Mouse (Mus musculus) MEL (cell line): ENCODE results near the gene Ttc39d. TPM values are rescaled to one million over a fixed set of nuclear protein-coding genes. Genes with fewer than 3 reads are reported as not detected.

Experiments used
- polyA plus RNA-seq, 2 experiments: library from polyadenylated mRNA; stranded (reverse) in 1 of 2; unstranded in 1 of 2; fragments of >175 nt in 1 of 2; fragments of >200 nt in 1 of 2; gene quantifications; 2 replicates each; pipeline versions ENCODE4 v1.2.1 to v1.2.4; 2012; ENCODE audit warnings: low replicate concordance in 2 of 2, low read depth in 1 of 2; ENCODE audit not compliant: insufficient read length in 2 of 2, insufficient read depth in 1 of 2, missing spikeins in 1 of 2
- total RNA-seq: library from RNA; depleted of rRNA; stranded (reverse); fragments of 300-350 nt; gene quantifications from 2 replicates; pipeline ENCODE4 v1.2.3, GENCODE M21; 2012; rRNA removed

Gene Ttc39d
- total and polyA plus RNA-seq, 3 experiments: not detected

Other genes with a start within 250 kb of the Ttc39d start
- 44.9 and 48.7 TPM in 2 replicates for gene Hnrnpll, start 145.1 kb upstream of the Ttc39d start, total RNA-seq
- 100 to 1,000 TPM in 1 of 2 experiments, 10 to 100 TPM in 1; 77.7 to 142 TPM for gene Hnrnpll, start 145.1 kb upstream of the Ttc39d start, polyA plus RNA-seq
- not detected in 2 replicates for gene Galm, start 80.0 kb upstream of the Ttc39d start, total RNA-seq
- gene Galm, start 80.0 kb upstream of the Ttc39d start, polyA plus RNA-seq: under 1 TPM in 1 of 2 experiments, not detected in 1; 0.15 TPM
- 419 and 425 TPM in 2 replicates for gene Srsf7, start 153 bp upstream of the Ttc39d start, total RNA-seq
- 100 to 1,000 TPM in 1 of 2 experiments, not detected in 1; 399 TPM for gene Srsf7, start 153 bp upstream of the Ttc39d start, polyA plus RNA-seq
- gene Gemin6, start 17.0 kb downstream of the Ttc39d start, total RNA-seq: 25.3 and 31.6 TPM in 2 replicates
- gene Gemin6, start 17.0 kb downstream of the Ttc39d start, polyA plus RNA-seq: 10 to 100 TPM in 1 of 2 experiments, not detected in 1; 19.6 TPM
- 7.4 and 9.0 TPM in 2 replicates for gene Morn2, start 82.7 kb downstream of the Ttc39d start, total RNA-seq
- gene Morn2, start 82.7 kb downstream of the Ttc39d start, polyA plus RNA-seq: 10 to 100 TPM in 1 of 2 experiments, not detected in 1; 18.1 TPM
- gene Dhx57, start 83.0 kb downstream of the Ttc39d start, total RNA-seq: 3.4 and 4.1 TPM in 2 replicates
- gene Dhx57, start 83.0 kb downstream of the Ttc39d start, polyA plus RNA-seq: 1 to 10 TPM in 1 of 2 experiments, not detected in 1; 6.8 TPM
- 0.08 TPM in 1 of 2 replicates, not detected in the other for gene Arhgef33, start 99.9 kb downstream of the Ttc39d start, total RNA-seq
- not detected for gene Arhgef33, start 99.9 kb downstream of the Ttc39d start, polyA plus RNA-seq
- gene Gm10190, start 166.1 kb downstream of the Ttc39d start, total RNA-seq: not detected in 2 replicates
- gene Gm10190, start 166.1 kb downstream of the Ttc39d start, polyA plus RNA-seq: not detected